Mouse (Mus musculus) intestine, embryonic 15.5 days (tissue): Measurements from ENCODE around the gene Sgtb. TPM values are rescaled to one million over a fixed set of nuclear protein-coding genes. Genes with fewer than 3 reads are reported as not detected.

Experiments
- ATAC-seq: fragments of 200-750 bp; cut with Nextera tagmentation; 2 replicates; pipeline ENCODE4 v1.8.0; 2017; ENCODE audit warnings: moderate TSS enrichment, moderate library complexity
- H3K27ac ChIP-seq: fragments of 300-500 bp; sonication (generic); 2 replicates; pipeline ENCODE4 v1.5.1; 2015; ENCODE audit warnings: mild to moderate bottlenecking, inconsistent platforms
- H3K27me3 ChIP-seq: fragments of 300-500 bp; sonication (generic); replicated peaks from 2 replicates; pipeline ENCODE4 v1.6.1; 2015; ENCODE audit warnings: inconsistent platforms
- H3K36me3 ChIP-seq: fragments of 300-500 bp; sonication (generic); 2 replicates; pipeline ENCODE4 v1.6.1; 2015; ENCODE audit warnings: inconsistent platforms
- H3K4me1 ChIP-seq: fragments of 300-500 bp; sonication (generic); replicated peaks from 2 replicates; pipeline ENCODE4 v1.6.1; 2015; ENCODE audit warnings: inconsistent platforms
- H3K4me2 ChIP-seq: fragments of 300-500 bp; sonication (generic); replicated peaks from 2 replicates; pipeline ENCODE4 v1.6.1; 2015; ENCODE audit warnings: mild to moderate bottlenecking, inconsistent platforms
- H3K4me3 ChIP-seq: fragments of 300-500 bp; sonication (generic); replicated peaks from 2 replicates; pipeline ENCODE4 v1.5.1; 2015; ENCODE audit warnings: inconsistent platforms
- H3K9ac ChIP-seq: fragments of 300-500 bp; sonication (generic); 2 replicates; pipeline ENCODE4 v1.6.1; 2015; ENCODE audit warnings: inconsistent platforms
- H3K9me3 ChIP-seq: fragments of 300-500 bp; sonication (generic); 2 replicates; pipeline ENCODE4 v1.6.1; 2016; ENCODE audit warnings: inconsistent platforms
- WGBS: fragments of 180-500 bp; shearing (Covaris S2); methylation state at CpG from one replicate; pipeline ENCODE4 v1.1.7; 2015; 5-methylcytosine and 5-hydroxymethylcytosine counted together
- polyA plus RNA-seq: library from polyadenylated mRNA; unstranded; fragments of >200 nt; fragmentation: Nextera tagmentation; extraction: Ambion mirVana; gene quantifications from 2 replicates; pipeline ENCODE4 v1.2.1, GENCODE M21; 2015

Gene Sgtb
- polyA plus RNA-seq, 1 experiment from 2014 or later = 4.8 TPM

- no peak overlapping the region for H3K4me3 ChIP-seq
- no peak overlapping the region for H3K27ac ChIP-seq
- WGBS = 62% methylated on average over 1 of the region's 1 CpGs
- H3K9me3 ChIP-seq = no peaks in the 10 kb centered on the region
- H3K9ac ChIP-seq = no peak overlapping the region
- no peak for ATAC-seq
- H3K4me1 ChIP-seq = no peaks in the 10 kb centered on the region
- peaks cover 10% of the 10 kb centered on the region for H3K36me3 ChIP-seq
- no peak overlapping the region for H3K4me2 ChIP-seq
- no peaks in the 10 kb centered on the region for H3K27me3 ChIP-seq
Observed at GRCm38 (mm10) chr13:104155686-104156085, 46.1 kb downstream of the Sgtb start.

DNA sequence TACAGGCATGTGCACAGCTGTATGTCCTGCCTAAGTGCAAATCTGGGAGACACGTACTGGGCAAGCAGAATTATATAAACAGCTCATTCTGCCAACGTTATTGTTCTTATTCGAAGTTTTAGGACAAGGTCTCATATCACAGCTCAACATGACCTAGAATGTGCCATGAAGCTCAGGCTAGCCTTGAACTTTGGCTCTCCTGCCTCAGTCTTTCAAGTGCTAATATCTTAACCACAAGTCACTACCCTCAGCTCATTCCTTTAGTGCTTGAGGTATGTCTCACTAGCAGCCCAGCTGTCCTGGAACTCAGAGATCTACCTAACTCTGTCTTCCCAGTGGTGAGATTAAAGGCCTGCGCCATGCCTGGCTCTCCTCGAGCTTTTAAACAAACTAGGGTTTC lies 62.2 kb downstream of the Sgtb start:
- no peak overlapping the region for H3K4me2 ChIP-seq
- 78% methylated on average over 5 of the region's 5 CpGs for WGBS
- no peak overlapping the region for H3K27ac ChIP-seq
- 0 out of 2 replicates have a peak, but pooled peaks cover 7% of the 10 kb centered on the region for H3K4me1 ChIP-seq
- no peaks in the 10 kb centered on the region for H3K27me3 ChIP-seq
- H3K4me3 ChIP-seq = no peak overlapping the region
- no peaks in the 10 kb centered on the region for H3K9me3 ChIP-seq
- H3K9ac ChIP-seq = no peak overlapping the region
- no peak for ATAC-seq
- H3K36me3 ChIP-seq = 0 out of 2 replicates have a peak, but pooled peaks cover 2% of the 10 kb centered on the region

- ATAC-seq = no peak
- H3K4me1 ChIP-seq = 0 out of 2 replicates have a peak, but pooled peaks cover 7% of the 10 kb centered on the region
- no peak overlapping the region for H3K27ac ChIP-seq
- H3K27me3 ChIP-seq = no peaks in the 10 kb centered on the region
- H3K9ac ChIP-seq = no peak overlapping the region
- no peak overlapping the region for H3K4me2 ChIP-seq
- 0 out of 2 replicates have a peak, but pooled peaks cover 2% of the 10 kb centered on the region for H3K36me3 ChIP-seq
- H3K4me3 ChIP-seq = no peak overlapping the region
- H3K9me3 ChIP-seq = no peaks in the 10 kb centered on the region
Observed at GRCm38 (mm10) chr13:104172498-104172897, 63.0 kb downstream of the Sgtb start.

GRCm38 (mm10) chr13:104176874-104177273 lies 67.3 kb downstream of the Sgtb start:
- Histone ChIP-seq H3K27me3 (no peaks in the 10 kb centered on the region), H3K4me1 (0 out of 2 replicates have a peak, but pooled peaks cover 10% of the 10 kb centered on the region), H3K9me3 (no peaks in the 10 kb centered on the region), H3K4me3 (peak overlapping the region; percentile 24; the same call in 1 of the 2 replicates), H3K9ac (peak overlapping the region; percentile 30; the same call in 1 of the 2 replicates), H3K4me2 (peak overlapping the region; percentile 61), H3K27ac (no peak overlapping the region), H3K36me3 (no peaks in the 10 kb centered on the region)
- ATAC-seq = no peak
- 54% methylated on average over 3 of the region's 3 CpGs for WGBS

- peak within 1 kb of the TSS; percentile 66 for H3K4me2 ChIP-seq
- WGBS = under 1% methylated on average over 32 of the region's 32 CpGs
Observed at GRCm38 (mm10) chr13:104177796-104178649, 68.5 kb downstream of the Sgtb start, which contains the start of gene Trappc13. Trappc13 (minus strand) TSS chr13:104178469.

GRCm38 (mm10) chr13:104178650-104179121 lies 69.1 kb downstream of the Sgtb start, which contains the start of gene Trim23:
Trim23 (plus strand) TSS chr13:104178797.
- 0 out of 2 replicates have a peak, but pooled peaks cover 3% of the 10 kb centered on the region for H3K4me1 ChIP-seq
- H3K9me3 ChIP-seq = no peaks in the 10 kb centered on the region
- no peaks in the 10 kb centered on the region for H3K36me3 ChIP-seq
- peak within 1 kb of the TSS; percentile 89 for H3K4me3 ChIP-seq
- peak within 1 kb of the TSS; percentile 83 for H3K9ac ChIP-seq
- peak within 1 kb of the TSS; percentile 66 for H3K4me2 ChIP-seq
- under 1% methylated on average over 38 of the region's 38 CpGs for WGBS
- ATAC-seq = peak; percentile 99
- peak within 1 kb of the TSS; percentile 82 for H3K27ac ChIP-seq
- no peaks in the 10 kb centered on the region for H3K27me3 ChIP-seq

More at GRCm38 (mm10) chr13:104177796-104178649, 68.5 kb downstream of the Sgtb start, which contains the start of gene Trappc13:
- ATAC-seq = peak; percentile 94
- no peaks in the 10 kb centered on the region for H3K9me3 ChIP-seq
- no peaks in the 10 kb centered on the region for H3K27me3 ChIP-seq
- peak within 1 kb of the TSS; percentile 82 for H3K27ac ChIP-seq
- H3K36me3 ChIP-seq = no peaks in the 10 kb centered on the region
- peak within 1 kb of the TSS; percentile 83 for H3K9ac ChIP-seq
- 0 out of 2 replicates have a peak, but pooled peaks cover 3% of the 10 kb centered on the region for H3K4me1 ChIP-seq
- peak within 1 kb of the TSS; percentile 89 for H3K4me3 ChIP-seq

DNA sequence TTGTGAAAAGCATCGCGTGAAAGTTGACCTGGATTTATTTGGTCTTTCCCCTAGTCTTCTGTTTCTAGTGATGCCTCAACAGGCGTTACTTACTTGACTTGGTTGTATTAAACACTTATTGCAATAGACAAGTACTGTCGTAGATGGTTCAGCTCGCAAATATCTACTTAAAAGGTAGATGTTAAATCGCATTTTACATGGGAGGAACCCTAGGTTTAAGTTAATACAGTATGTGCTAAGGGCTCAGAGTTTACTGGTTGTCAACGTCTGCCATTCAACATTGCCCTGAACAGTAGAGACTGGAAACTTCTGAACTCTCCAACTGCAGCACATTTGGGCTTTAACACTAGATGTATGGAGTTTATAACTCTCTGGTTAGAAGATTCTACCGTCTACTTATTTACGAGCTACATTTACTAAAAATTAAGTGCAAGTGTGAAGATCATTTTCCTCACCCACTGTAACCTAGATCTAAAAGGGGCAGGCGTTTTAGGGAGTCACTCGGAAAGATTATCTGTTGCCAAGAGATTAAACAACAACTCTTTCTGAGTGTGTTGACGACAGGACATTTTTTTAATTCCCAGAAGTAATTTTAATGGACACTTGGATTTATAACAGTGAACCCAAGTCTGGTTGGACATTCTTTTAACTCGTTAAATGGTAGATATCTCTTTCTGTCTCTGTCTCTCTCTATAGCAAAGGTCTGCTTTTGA lies 69.8 kb downstream of the Sgtb start:
- 0 out of 2 replicates have a peak, but pooled peaks cover 3% of the 10 kb centered on the region for H3K36me3 ChIP-seq
- no peak for ATAC-seq

DNA sequence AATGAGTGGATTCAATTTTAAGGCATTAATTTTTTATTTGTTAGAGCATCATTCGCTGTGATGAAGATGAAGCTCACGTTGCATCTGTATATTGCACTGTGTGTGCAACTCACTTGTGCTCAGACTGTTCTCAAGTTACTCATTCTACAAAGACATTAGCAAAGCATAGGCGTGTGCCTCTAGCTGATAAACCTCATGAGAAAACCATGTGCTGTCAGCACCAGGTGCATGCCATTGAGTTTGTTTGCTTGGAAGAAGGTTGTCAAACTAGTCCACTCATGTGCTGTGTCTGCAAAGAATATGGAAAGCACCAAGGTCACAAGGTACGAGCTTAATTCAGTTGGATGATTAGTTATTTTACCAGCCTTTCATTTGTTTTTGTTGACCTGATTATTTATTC lies 77.8 kb downstream of the Sgtb start:
- Histone ChIP-seq H3K27ac (no peak overlapping the region), H3K27me3 (no peaks in the 10 kb centered on the region), H3K36me3 (0 out of 2 replicates have a peak, but pooled peaks cover 9% of the 10 kb centered on the region), H3K9me3 (no peaks in the 10 kb centered on the region), H3K4me1 (no peaks in the 10 kb centered on the region), H3K9ac (no peak overlapping the region), H3K4me2 (no peak overlapping the region), H3K4me3 (no peak overlapping the region)
- 79% methylated on average over 4 of the region's 4 CpGs for WGBS
- ATAC-seq = peak; percentile 71

More for the DNA sequence above, 69.8 kb downstream of the Sgtb start:
- Histone ChIP-seq H3K4me3 (peak overlapping the region; percentile 89), H3K4me2 (peak overlapping the region; percentile 58), H3K4me1 (0 out of 2 replicates have a peak, but pooled peaks cover 3% of the 10 kb centered on the region), H3K9ac (peak overlapping the region; percentile 83), H3K27ac (peak overlapping the region; percentile 74; the same call in 1 of the 2 replicates), H3K27me3 (no peaks in the 10 kb centered on the region), H3K9me3 (no peaks in the 10 kb centered on the region)
- WGBS = 16% methylated on average over 13 of the region's 13 CpGs

Other genes with a start within 250 kb of the Sgtb start
- 17.5 and 18.7 TPM in 2 replicates for gene Erbin, start 189.2 kb upstream of the Sgtb start, polyA plus RNA-seq
- 18.9 and 19.9 TPM in 2 replicates for gene Nln, start 127 bp upstream of the Sgtb start, polyA plus RNA-seq
- 56.2 and 61.4 TPM in 2 replicates for gene Trappc13, start 68.7 kb downstream of the Sgtb start, polyA plus RNA-seq
- gene Trim23, start 69.1 kb downstream of the Sgtb start, polyA plus RNA-seq = 10.9 and 13.2 TPM in 2 replicates
- gene Cenpk, start 118.9 kb downstream of the Sgtb start, polyA plus RNA-seq = 48.7 and 59.0 TPM in 2 replicates
- 12.9 and 14.8 TPM in 2 replicates for gene Ppwd1, start 119.1 kb downstream of the Sgtb start, polyA plus RNA-seq
- gene Adamts6, start 178.1 kb downstream of the Sgtb start, polyA plus RNA-seq = 1.7 and 2.1 TPM in 2 replicates